Mouse (Mus musculus): Measurements from ENCODE around the gene Rasd1. TPM values are rescaled to one million over a fixed set of nuclear protein-coding genes. Genes with fewer than 3 reads are reported as not detected.

Rasd1 gene
- polyA plus RNA-seq, 1 experiment from 2014 or later, result 1.0 TPM

DNA sequence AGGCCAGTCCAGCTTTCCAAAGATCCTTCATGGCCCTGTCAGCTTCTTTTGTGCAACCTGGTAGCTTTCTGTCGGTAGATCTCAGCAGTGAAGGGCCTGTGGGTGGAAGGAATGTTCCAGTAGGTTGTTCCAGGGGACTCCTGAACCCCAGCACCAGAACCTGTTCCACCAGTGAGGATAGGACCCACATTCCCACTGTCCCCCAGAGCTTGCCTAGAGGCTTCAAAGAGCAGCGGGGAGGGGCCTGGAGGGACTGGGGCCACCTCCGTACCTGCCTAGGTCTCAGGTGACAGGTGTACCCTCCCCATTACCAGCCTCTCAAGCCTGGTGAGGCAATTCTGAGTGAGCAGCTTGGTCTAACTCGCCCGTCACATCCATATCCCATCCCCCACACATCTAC, 6.0 kb upstream of the Rasd1 start:
- H3K27me3 ChIP-seq (ENCODE audit: low read depth, poor library complexity, severe bottlenecking), result peaks cover 8% of the 10 kb centered on the region; the same call in 1 of the 2 replicates
- no peak for DNase-seq (ENCODE audit: low spot score)
- H3K9me3 ChIP-seq (replicated peaks), result no peaks in the 10 kb centered on the region
- no peak overlapping the region for H3K4me3 ChIP-seq
- no peaks in the 10 kb centered on the region for H3K36me3 ChIP-seq
- H3K4me1 ChIP-seq, result peaks cover 43% of the 10 kb centered on the region
- 89% methylated on average over 5 of the region's 5 CpGs for WGBS
- H3K27ac ChIP-seq, result peak overlapping the region; percentile 30; the same call in 1 of the 2 replicates

DNA sequence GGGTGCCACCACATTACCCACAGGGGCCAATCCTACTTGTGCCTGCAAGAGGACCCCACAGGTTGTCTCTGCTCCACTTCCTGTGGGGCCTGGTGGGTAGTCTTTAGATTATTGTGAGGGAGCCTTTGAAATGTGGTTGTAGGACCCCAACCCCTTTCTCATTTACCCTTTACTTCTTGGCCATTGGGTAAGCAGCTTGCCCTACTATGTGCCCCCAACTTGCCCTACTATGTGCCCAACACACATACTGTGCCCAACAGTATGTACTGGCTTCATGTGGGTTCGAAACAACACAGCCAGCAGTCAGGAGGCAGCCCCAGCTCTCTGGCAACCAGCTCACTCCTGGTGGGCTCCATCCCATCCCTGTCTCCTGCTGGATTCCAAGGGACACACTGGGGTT, 3.0 kb upstream of the Rasd1 start:
- H3K27me3 ChIP-seq (ENCODE audit: low read depth, poor library complexity, severe bottlenecking), result peaks cover 28% of the 10 kb centered on the region
- peaks cover 56% of the 10 kb centered on the region for H3K4me1 ChIP-seq
- no peak overlapping the region for H3K4me3 ChIP-seq
- peaks cover 2% of the 10 kb centered on the region; the same call in 1 of the 2 replicates for H3K36me3 ChIP-seq
- DNase-seq (ENCODE audit: low spot score), result no peak
- H3K9me3 ChIP-seq (replicated peaks), result no peaks in the 10 kb centered on the region
- WGBS, result 90% methylated on average over 1 of the region's 1 CpGs
- H3K27ac ChIP-seq, result no peak overlapping the region

DNA sequence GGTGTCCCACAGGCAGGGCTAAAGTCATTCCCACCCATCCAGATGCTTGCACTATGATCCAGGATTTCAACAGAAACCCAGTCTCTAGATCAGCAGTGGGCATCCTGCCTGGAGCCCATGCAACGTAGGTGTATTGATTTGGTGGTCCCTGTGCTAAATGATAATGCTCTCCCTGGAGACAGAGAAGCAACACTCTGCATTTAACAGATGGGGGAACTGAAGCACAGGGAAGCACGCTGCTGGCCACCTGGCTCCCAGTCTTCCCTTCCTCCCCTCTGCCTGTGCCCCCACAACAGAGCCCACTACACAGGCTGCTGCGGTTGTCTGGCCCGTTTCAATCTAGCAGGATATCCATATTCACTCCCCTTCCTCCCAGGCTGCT, 1.3 kb upstream of the Rasd1 start:
- 82% methylated on average over 4 of the region's 4 CpGs for WGBS
- DNase-seq (ENCODE audit: low spot score), result no peak
- Histone ChIP-seq H3K4me1 (peaks cover 54% of the 10 kb centered on the region), H3K4me3 (no peak overlapping the region), H3K9me3 (replicated peaks) (no peaks in the 10 kb centered on the region), H3K36me3 (peaks cover 19% of the 10 kb centered on the region), H3K27me3 (ENCODE audit: low read depth, poor library complexity, severe bottlenecking) (peaks cover 43% of the 10 kb centered on the region), H3K27ac (no peak overlapping the region)

DNA sequence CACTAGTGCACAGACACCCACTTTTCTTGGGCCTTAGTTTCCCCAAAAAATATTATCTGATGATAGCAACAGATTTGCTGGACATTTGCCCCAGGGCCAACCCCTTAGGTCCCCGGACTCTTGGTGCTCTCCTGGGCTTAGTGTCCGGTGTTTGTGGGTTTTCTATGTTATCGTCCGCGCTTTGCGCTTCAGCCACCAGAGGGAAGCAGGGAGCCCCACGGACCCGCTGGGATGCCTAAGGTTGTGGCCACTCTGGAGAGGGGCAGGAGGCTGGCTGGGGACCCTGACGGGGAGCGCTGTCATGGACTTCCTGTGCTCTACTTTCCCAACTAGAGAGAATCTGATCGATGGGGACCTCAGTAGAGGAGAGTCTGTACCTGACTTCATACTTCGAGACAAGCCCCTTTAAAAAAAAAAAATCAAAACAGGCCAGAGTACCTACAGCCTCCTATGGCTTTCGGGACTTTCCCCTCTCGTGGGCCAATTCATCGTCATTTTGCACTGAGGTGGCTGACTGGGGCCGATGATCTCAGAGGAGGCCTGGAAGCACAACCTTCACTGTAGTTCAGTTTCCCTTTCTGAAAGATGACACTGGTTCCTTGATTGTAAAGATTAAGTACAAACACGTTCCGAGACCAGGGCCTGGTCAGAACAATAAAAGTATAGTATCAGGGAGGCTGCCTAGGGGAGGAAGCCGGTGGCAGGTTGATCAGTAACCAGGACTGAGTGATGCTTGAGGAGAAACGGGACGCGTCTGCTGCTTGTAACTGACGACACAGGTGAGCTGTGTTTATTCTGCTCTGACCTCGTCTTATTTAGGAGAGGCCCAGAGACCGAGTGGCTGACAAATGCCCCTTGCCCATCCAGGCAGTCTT, 720 bp upstream of the Rasd1 start:
- peak overlapping the region; percentile 60 for H3K4me3 ChIP-seq
- peaks cover 25% of the 10 kb centered on the region for H3K36me3 ChIP-seq
- WGBS, result 34% methylated on average over 25 of the region's 25 CpGs
- peaks cover 43% of the 10 kb centered on the region for H3K27me3 ChIP-seq (ENCODE audit: low read depth, poor library complexity, severe bottlenecking)
- H3K9me3 ChIP-seq (replicated peaks), result no peaks in the 10 kb centered on the region
- peak overlapping the region; percentile 74; the same call in 1 of the 2 replicates for H3K27ac ChIP-seq
- peak; percentile 86 for DNase-seq (ENCODE audit: low spot score)
- H3K4me1 ChIP-seq, result peaks cover 56% of the 10 kb centered on the region

DNA sequence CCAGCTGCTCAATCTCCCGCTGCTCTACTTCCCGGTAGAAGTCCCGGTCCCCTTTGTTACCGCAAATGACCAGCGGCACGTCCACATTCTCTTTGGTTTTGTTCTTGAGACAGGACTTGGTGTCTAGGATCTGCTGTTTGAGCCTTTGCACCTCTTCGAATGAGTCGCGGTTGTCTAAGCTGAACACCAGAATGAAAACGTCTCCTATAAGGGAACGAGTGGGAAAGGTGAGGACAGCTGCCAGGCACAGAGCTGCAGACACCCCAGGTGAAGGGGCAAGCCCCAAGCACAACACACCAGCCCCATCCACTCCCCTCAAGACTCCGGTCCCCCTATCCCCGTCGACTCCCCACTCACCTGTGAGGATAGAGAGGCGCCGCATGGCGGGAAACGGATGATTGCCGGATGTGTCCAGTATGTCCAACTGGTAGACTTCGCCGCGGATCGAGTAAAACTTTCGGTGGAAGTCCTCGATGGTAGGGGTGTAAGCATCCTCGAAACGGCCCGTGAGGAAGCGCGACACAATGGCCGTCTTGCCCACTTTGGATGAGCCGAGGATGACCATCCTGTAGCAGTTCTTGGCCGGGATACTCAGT, 483 bp downstream of the Rasd1 start:
- peak; percentile 69 for DNase-seq (ENCODE audit: low spot score)
- Histone ChIP-seq H3K36me3 (peaks cover 32% of the 10 kb centered on the region), H3K27me3 (ENCODE audit: low read depth, poor library complexity, severe bottlenecking) (peaks cover 43% of the 10 kb centered on the region), H3K27ac (peak overlapping the region; percentile 74), H3K4me3 (peak overlapping the region; percentile 60), H3K4me1 (peaks cover 54% of the 10 kb centered on the region), H3K9me3 (replicated peaks) (no peaks in the 10 kb centered on the region)
- WGBS, result 4% methylated on average over 33 of the region's 33 CpGs

DNA sequence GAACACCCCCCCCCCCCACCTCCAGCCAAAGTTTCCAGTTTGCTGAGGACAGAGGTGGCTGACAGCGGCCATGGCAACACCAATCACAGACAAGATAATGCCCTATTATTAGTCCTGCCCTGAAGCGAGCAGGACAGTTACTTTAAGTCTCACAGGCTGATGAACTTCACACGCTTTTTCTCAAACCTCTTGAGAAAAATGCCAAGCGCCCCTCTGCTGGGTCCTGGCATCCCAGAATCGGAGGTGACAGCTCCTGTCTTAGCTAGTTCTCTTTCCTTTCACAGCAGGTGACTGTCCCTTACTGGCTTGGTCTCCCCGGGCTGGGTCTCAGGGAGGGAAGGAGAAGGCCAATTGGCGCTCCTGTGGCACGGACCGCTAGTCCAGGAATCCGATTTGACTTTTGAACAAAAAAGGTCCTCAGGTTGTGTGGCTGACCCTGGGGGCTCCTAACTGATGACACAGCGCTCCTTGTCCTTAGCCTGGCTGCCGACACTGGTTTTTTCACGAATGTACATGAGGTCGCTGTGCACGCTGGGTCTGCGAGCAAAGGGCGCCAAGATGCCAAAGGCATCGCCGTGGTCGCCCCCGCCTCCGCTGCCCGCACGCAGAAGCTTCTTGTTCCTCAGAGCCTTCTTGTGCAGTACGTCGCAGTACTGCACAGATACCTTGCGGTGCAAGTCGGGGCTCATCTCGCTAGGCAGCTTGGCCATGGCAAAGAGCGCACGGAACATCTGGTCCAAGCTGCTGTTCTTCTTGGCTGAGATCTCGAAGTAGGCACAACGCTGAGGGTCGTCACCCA, 1.2 kb downstream of the Rasd1 start:
- Histone ChIP-seq H3K4me1 (peaks cover 47% of the 10 kb centered on the region), H3K27ac (peak overlapping the region; percentile 74; the same call in 1 of the 2 replicates), H3K9me3 (replicated peaks) (no peaks in the 10 kb centered on the region), H3K4me3 (peak overlapping the region; percentile 60), H3K27me3 (ENCODE audit: low read depth, poor library complexity, severe bottlenecking) (peaks cover 43% of the 10 kb centered on the region), H3K36me3 (peaks cover 32% of the 10 kb centered on the region)
- peak; percentile 50 for DNase-seq (ENCODE audit: low spot score)
- 9% methylated on average over 34 of the region's 34 CpGs for whole genome bisulfite sequencing

DNA sequence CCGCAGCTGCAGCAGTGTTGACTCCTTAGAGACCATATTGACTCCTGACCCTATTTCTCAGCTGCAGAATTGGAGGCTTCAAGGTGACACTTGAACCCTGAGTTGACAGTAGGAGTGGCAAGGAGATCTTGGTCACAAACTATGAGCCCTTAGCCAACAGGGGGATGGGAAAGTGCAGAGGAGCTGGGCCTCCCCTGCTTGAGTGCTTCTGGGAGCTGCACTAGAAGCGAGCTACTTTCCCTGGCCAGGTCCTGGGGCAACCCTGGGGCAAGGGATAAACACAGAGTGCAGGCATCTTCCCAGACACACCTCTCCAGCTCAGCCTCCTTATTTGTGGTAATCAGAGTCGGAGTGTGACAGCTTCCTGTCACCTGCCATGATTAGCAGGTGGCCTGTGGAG, 2.2 kb downstream of the Rasd1 start:
- Histone ChIP-seq H3K36me3 (peaks cover 32% of the 10 kb centered on the region), H3K9me3 (replicated peaks) (no peaks in the 10 kb centered on the region), H3K27ac (no peak overlapping the region), H3K27me3 (ENCODE audit: low read depth, poor library complexity, severe bottlenecking) (peaks cover 43% of the 10 kb centered on the region), H3K4me3 (no peak overlapping the region), H3K4me1 (peaks cover 46% of the 10 kb centered on the region)
- no peak for DNase-seq (ENCODE audit: low spot score)
- WGBS, result 75% methylated on average over 3 of the region's 3 CpGs

DNA sequence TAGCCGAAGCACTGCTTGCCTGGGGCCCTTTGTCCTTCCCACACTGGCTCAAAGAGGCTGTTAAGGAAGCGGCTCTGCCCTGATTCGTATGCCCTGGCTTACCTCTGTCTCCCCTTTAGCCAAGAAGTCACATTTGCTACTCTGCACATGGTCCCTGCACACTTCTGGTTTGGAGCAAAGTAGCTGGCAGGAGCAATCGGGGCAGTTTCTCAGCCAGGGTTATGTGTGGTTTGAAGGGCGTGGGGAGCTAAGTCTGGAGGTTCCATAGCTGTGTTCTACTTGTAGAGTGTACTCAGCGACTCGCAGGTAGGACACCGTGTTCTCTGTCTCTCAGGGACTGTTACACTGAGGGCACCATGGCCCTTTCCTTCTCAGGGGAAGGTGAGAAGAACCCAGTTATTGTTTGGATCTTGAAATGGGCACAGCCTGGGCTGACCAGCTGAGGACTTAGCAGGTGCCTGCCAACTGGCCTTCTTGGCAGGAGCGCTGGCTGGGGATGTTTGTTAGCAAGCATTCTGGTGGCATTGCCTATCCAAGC, 3.3 kb downstream of the Rasd1 start:
- Histone ChIP-seq H3K9me3 (replicated peaks) (no peaks in the 10 kb centered on the region), H3K4me1 (peaks cover 49% of the 10 kb centered on the region), H3K36me3 (peaks cover 42% of the 10 kb centered on the region), H3K27ac (0 out of 2 replicates have a peak overlapping the region, but pooled peaks have one; percentile 50), H3K4me3 (no peak overlapping the region), H3K27me3 (ENCODE audit: low read depth, poor library complexity, severe bottlenecking) (peaks cover 41% of the 10 kb centered on the region)
- DNase-seq (ENCODE audit: low spot score), result no peak
- 90% methylated on average over 9 of the region's 9 CpGs for WGBS

DNA sequence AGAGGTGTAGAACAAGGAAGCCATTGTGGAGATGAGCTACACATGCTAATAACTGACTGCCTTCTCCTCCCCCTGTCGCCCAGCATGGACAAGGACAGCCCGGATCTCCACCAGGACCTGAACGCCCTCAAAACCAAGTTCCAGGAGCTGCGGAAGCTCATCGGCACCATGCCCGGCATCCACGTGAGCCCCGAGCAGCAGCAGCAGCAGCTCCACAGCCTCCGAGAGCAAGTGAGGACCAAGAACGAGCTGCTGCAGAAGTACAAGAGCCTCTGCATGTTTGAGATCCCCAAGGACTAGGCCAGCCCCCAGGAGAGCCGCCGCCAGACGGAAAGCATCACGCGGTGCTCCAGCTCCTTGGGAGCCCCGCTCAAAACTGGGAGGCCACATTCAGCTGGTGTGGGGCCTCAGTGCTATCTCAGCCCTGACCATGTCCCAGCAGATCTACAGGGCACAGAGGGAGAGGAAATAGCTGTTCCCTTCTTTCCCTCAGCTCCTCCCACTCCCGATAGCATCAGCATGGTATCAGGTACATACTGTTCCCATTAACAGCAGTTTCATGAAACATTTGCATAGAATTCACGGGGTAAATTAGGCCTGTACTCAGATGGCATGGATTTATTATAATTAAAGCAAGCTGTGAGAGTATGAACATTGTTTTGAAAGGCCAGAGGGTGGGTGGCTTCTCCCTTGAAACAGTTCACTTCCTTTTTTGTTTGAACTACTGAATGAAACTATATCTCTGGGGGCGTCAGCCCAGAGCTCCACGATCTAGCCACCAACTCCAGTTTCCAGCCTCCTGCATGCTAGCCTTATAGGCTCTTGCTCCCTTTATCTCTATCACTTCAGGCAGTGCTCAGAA, 4.0 kb downstream of the Rasd1 start:
- WGBS, result 84% methylated on average over 20 of the region's 20 CpGs
- peaks cover 42% of the 10 kb centered on the region for H3K4me1 ChIP-seq
- no peak for DNase-seq (ENCODE audit: low spot score)
- H3K9me3 ChIP-seq (replicated peaks), result no peaks in the 10 kb centered on the region
- peaks cover 46% of the 10 kb centered on the region for H3K36me3 ChIP-seq
- H3K4me3 ChIP-seq, result no peak overlapping the region
- peaks cover 35% of the 10 kb centered on the region for H3K27me3 ChIP-seq (ENCODE audit: low read depth, poor library complexity, severe bottlenecking)
- peak overlapping the region; percentile 50; the same call in 1 of the 2 replicates for H3K27ac ChIP-seq

DNA sequence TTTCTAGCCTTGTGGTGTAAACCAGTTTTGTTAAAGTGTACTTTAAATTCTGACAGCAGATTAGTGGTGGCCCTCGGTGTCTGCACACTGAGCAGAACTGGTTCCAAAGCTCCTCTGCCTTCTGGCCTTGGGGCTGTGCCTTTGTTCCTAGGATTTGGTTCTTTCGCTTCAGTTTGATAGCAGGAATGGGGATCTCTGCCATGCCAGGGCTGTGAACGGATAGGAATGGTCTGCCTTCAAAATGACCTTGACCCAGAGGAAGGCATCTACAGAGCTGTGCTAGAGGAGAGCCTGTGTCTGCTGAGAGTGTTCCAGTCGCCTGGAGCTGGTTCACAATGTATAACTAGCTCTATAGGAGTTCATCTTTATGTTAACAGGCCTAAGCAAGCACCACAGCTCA, 5.3 kb downstream of the Rasd1 start:
- WGBS, result 87% methylated on average over 4 of the region's 4 CpGs
- Histone ChIP-seq H3K27me3 (ENCODE audit: low read depth, poor library complexity, severe bottlenecking) (peaks cover 32% of the 10 kb centered on the region), H3K4me3 (no peak overlapping the region), H3K36me3 (peaks cover 51% of the 10 kb centered on the region), H3K9me3 (replicated peaks) (no peaks in the 10 kb centered on the region), H3K27ac (no peak overlapping the region), H3K4me1 (peaks cover 30% of the 10 kb centered on the region)
- DNase-seq (ENCODE audit: low spot score), result no peak

DNA sequence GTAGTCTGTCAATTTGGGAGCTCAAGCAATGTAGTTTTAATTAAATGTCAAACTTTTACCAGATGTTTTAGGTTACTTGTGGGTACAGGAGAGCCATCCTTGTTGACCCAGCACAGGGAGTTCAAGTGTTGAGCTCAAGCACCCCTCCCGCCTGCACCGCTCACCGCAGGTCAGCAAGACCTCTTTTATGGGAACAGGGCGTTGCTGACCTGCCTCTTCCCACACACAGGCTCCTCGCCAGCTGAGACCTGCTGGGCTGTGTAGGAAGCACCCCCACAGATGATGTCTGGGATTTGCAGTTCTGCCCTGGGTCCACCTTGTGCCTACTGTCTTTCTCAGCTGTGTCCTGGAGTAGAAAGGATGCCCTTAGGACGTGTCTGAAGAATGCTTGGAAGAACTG, 8.0 kb downstream of the Rasd1 start:
- Histone ChIP-seq H3K9me3 (replicated peaks) (no peaks in the 10 kb centered on the region), H3K27me3 (ENCODE audit: low read depth, poor library complexity, severe bottlenecking) (peaks cover 5% of the 10 kb centered on the region; the same call in 1 of the 2 replicates), H3K36me3 (peaks cover 39% of the 10 kb centered on the region), H3K27ac (no peak overlapping the region), H3K4me3 (no peak overlapping the region), H3K4me1 (peaks cover 19% of the 10 kb centered on the region)
- 64% methylated on average over 6 of the region's 6 CpGs for WGBS
- no peak for DNase-seq (ENCODE audit: low spot score)

DNA sequence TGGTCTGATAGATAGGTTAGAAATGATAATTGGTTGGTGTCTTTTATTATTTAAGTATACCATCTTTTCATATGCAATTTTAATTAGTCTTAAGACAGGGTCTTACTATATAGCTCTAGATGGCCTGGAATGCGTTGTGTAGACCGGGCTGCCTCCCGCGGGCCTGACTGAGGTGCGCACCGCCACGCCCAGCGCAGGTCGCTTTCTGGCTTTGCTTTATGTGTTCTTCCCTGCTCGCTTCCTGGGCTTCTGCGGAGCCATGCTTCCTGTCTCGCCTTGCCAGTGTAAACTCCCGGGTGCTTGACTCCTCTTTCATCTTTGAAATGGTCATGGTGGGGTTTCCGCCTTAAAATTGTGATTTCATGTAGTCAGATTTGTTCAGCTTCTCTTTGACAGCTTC, 11.9 kb downstream of the Rasd1 start:
- Histone ChIP-seq H3K4me1 (peaks cover 16% of the 10 kb centered on the region), H3K4me3 (no peak overlapping the region), H3K27me3 (ENCODE audit: low read depth, poor library complexity, severe bottlenecking) (no peaks in the 10 kb centered on the region), H3K9me3 (replicated peaks) (no peaks in the 10 kb centered on the region), H3K27ac (no peak overlapping the region), H3K36me3 (peaks cover 21% of the 10 kb centered on the region)
- WGBS, result 84% methylated on average over 14 of the region's 14 CpGs
- DNase-seq (ENCODE audit: low spot score), result no peak
